In genomic region chr14:100374494-100375217, GRCm38 (mm10) we compare ENCODE assay signal across 9 mouse cellular contexts.
A peak's percentile ranks its signal among the peaks of the same experiment; 100 is the strongest.
DNase-seq lines count a peak whose midpoint lies in the region; ATAC-seq and TF ChIP-seq lines count a peak whose summit lies in the region.
"Had no signal": no experiment of that assay in that cellular context is flagged by ENCODE, and none has a peak within 500 bp of the region (broad histone marks: within the 10 kb centered on the region; RNA-seq: fewer than 3 reads in every experiment).

No protein-coding gene starts in this region.

- H3K9ac ChIP-seq in forebrain, embryonic 16.5 days (replicated peaks; ENCODE audit: low read depth, low read length) = peak overlapping the region; percentile 31
- no peak overlapping the region for H3K9ac ChIP-seq in lung, postnatal 0 days (replicated peaks; ENCODE audit: low read depth)
- H3K9ac ChIP-seq: lung, embryonic 14.5 days had no signal

- TF ChIP-seq POLR2A in olfactory bulb, adult 2 months (IDR thresholded peaks at IDR 0.05; ENCODE audit: insufficient read depth, low read depth, low read length) = no peak

- no peaks in the 10 kb centered on the region for H3K9me3 ChIP-seq in forebrain, embryonic 16.5 days (ENCODE audit: control insufficient read depth, low read length)
- no peaks in the 10 kb centered on the region for H3K9me3 ChIP-seq in lung, postnatal 0 days (ENCODE audit: low read length)

- ATAC-seq in forebrain, embryonic 16.5 days = peak; percentile 96
- ATAC-seq in activated CD4-positive, CD25-positive, alpha-beta regulatory T cell, adult 4 months = no peak
- no peak for ATAC-seq in lung, postnatal 0 days

- TF ChIP-seq EP300 in lung, postnatal 0 days (IDR thresholded peaks at IDR 0.05) = no peak

- peak; percentile 10 for DNase-seq in cerebellum, postnatal 36 days
- peak; percentile 37 to 51 for DNase-seq in layer of hippocampus, postnatal 36 days
- DNase-seq in yolk sac, embryonic 10.5 days (ENCODE audit: low spot score) = no peak
- no peak for DNase-seq in lung, postnatal 0 days (ENCODE audit: low spot score)
- DNase-seq in c-Kit-positive CD71-positive TER-119-positive erythroid progenitor cells, embryonic 14.5 days (ENCODE audit: low spot score) = no peak
- DNase-seq: lung, embryonic 14.5 days had no signal

- peaks cover 12% of the 10 kb centered on the region for H3K4me1 ChIP-seq in forebrain, embryonic 16.5 days (replicated peaks; ENCODE audit: control insufficient read depth, insufficient read depth, low read length)
- H3K4me1 ChIP-seq in olfactory bulb, adult 2 months (ENCODE audit: control insufficient read depth, insufficient read depth, low read length) = peaks cover 4% of the 10 kb centered on the region; the same call in 1 of the 2 replicates
- no peaks in the 10 kb centered on the region for H3K4me1 ChIP-seq in lung, postnatal 0 days (ENCODE audit: insufficient read depth, low read depth, low read length)

- peak overlapping the region; percentile 62 for H3K4me2 ChIP-seq in forebrain, embryonic 16.5 days (ENCODE audit: low read length)
- no peak overlapping the region for H3K4me2 ChIP-seq in lung, postnatal 0 days (replicated peaks; ENCODE audit: low read depth, low read length)
- H3K4me2 ChIP-seq: lung, embryonic 14.5 days had no signal

- H3K27me3 ChIP-seq in forebrain, embryonic 16.5 days (replicated peaks; ENCODE audit: control insufficient read depth, insufficient read depth, low read length) = no peaks in the 10 kb centered on the region
- H3K27me3 ChIP-seq in lung, postnatal 0 days (replicated peaks; ENCODE audit: insufficient read depth, low read length) = no peaks in the 10 kb centered on the region

- peak overlapping the region; percentile 36 for H3K4me3 ChIP-seq in forebrain, embryonic 16.5 days (replicated peaks; ENCODE audit: low read length)
- H3K4me3 ChIP-seq in olfactory bulb, adult 2 months (ENCODE audit: insufficient read depth, low read depth, low read length) = 0 out of 2 replicates have a peak overlapping the region, but pooled peaks have one; percentile 5
- H3K4me3 ChIP-seq in lung, postnatal 0 days (ENCODE audit: low read depth, low read length) = no peak overlapping the region

- no peak for TF ChIP-seq CTCF in olfactory bulb, adult 2 months (IDR thresholded peaks at IDR 0.05; ENCODE audit: insufficient read depth, low read depth, low read length)
- no peak for TF ChIP-seq CTCF in lung, postnatal 0 days (IDR thresholded peaks at IDR 0.05)

- WGBS in forebrain, embryonic 16.5 days = 9% methylated on average over 18 of the region's 18 CpGs
- WGBS in olfactory bulb, adult 2 months = 34% methylated on average over 18 of the region's 18 CpGs
- WGBS in lung, postnatal 0 days = 76% methylated on average over 18 of the region's 18 CpGs

- peak overlapping the region; percentile 70 for H3K27ac ChIP-seq in forebrain, embryonic 16.5 days (ENCODE audit: low read length)
- H3K27ac ChIP-seq in olfactory bulb, adult 2 months (ENCODE audit: insufficient read depth, low read depth, low read length) = no peak overlapping the region
- H3K27ac ChIP-seq in lung, postnatal 0 days (ENCODE audit: low read length) = no peak overlapping the region

- H3K36me3 ChIP-seq in forebrain, embryonic 16.5 days (ENCODE audit: control insufficient read depth, insufficient read depth) = no peaks in the 10 kb centered on the region
- no peaks in the 10 kb centered on the region for H3K36me3 ChIP-seq in lung, postnatal 0 days (ENCODE audit: insufficient read depth, low read length)

Comparison
In these comparisons a context has a peak if more than half of its experiments do, and no peak if none do; other contexts are left out.
1. DNase-seq: peak in cerebellum, postnatal 36 days (2 of 2) and layer of hippocampus, postnatal 36 days (2 of 2); none in yolk sac, embryonic 10.5 days (single experiment), lung, postnatal 0 days (single experiment) and c-Kit-positive CD71-positive TER-119-positive erythroid progenitor cells, embryonic 14.5 days (single experiment).